Mouse (Mus musculus) kidney, embryonic 14.5 days (tissue): ENCODE results near the gene Capzb. TPM values are rescaled to one million over a fixed set of nuclear protein-coding genes. Genes with fewer than 3 reads are reported as not detected.

ENCODE experiments used
- ATAC-seq: fragments of 200-750 bp; cut with Nextera tagmentation; 2 replicates; pipeline ENCODE4 v1.8.0; 2017; ENCODE audit warnings: moderate number of reproducible peaks, mild to moderate bottlenecking, moderate TSS enrichment, moderate library complexity; ENCODE audit not compliant: low FRiP score, low TSS enrichment
- H3K27ac ChIP-seq: fragments of 300-500 bp; sonication (generic); 2 replicates; pipeline ENCODE4 v1.5.1; 2014; ENCODE audit warnings: low read depth, mild to moderate bottlenecking, low read length, moderate library complexity, mixed read lengths
- H3K27me3 ChIP-seq: fragments of 300-500 bp; sonication (generic); 2 replicates; pipeline ENCODE4 v1.6.1; 2014; ENCODE audit warnings: mild to moderate bottlenecking, low read length; ENCODE audit not compliant: control insufficient read depth, insufficient read depth
- H3K36me3 ChIP-seq: fragments of 300-500 bp; sonication (generic); 2 replicates; pipeline ENCODE4 v1.6.1; 2014; ENCODE audit warnings: low read length, mixed read lengths; ENCODE audit not compliant: control insufficient read depth, insufficient read depth
- H3K4me1 ChIP-seq: fragments of 300-500 bp; sonication (generic); 2 replicates; pipeline ENCODE4 v1.6.1; 2014; ENCODE audit warnings: low read length, mixed read lengths; ENCODE audit not compliant: control insufficient read depth, insufficient read depth
- H3K4me2 ChIP-seq: fragments of 300-500 bp; sonication (generic); replicated peaks from 2 replicates; pipeline ENCODE4 v1.6.1; 2014; ENCODE audit warnings: low read depth, mild to moderate bottlenecking, low read length
- H3K4me3 ChIP-seq: fragments of 300-500 bp; sonication (generic); 2 replicates; pipeline ENCODE4 v1.5.1; 2014; ENCODE audit warnings: mild to moderate bottlenecking, low read length
- H3K9ac ChIP-seq: fragments of 300-500 bp; sonication (generic); 2 replicates; pipeline ENCODE4 v1.6.1; 2014; ENCODE audit warnings: low read depth, mild to moderate bottlenecking, low read length, moderate library complexity
- H3K9me3 ChIP-seq: fragments of 300-500 bp; sonication (generic); 2 replicates; pipeline ENCODE4 v1.6.1; 2016; ENCODE audit warnings: low read length; ENCODE audit not compliant: control insufficient read depth
- WGBS: fragments of 180-500 bp; shearing (Covaris S2); extraction: QIAGEN DNeasy Blood & Tissue Kit; methylation state at CpG from one replicate; pipeline ENCODE4 v1.1.7; 2014; 5-methylcytosine and 5-hydroxymethylcytosine counted together
- polyA plus RNA-seq: library from polyadenylated mRNA; unstranded; fragments of >200 nt; fragmentation: Nextera tagmentation; extraction: Ambion mirVana; gene quantifications from 2 replicates; pipeline ENCODE4 v1.2.1, GENCODE M21; 2014

The Capzb gene
- polyA plus RNA-seq, 1 experiment from 2014 or later = 256 TPM

DNA sequence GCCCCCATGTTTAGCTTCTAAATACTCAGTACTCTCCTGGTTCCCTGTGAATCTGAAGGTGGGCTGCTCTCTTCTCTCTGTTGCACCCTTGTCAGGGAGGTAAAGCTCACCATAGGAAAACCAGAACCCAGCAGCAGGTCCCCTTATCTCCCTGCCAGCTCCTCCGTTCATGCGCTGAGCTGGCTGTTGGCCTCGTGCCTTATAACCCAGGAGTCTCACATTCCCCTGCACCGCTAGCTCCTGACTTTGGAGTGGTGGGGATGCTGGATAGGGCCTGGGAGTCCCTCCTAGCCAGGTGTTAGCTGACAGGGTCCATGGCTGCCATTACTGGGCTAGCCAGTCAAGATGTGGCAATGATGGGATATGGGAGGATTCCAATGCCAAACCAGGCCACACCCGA is 93.5 kb downstream of the Capzb start:
- Histone ChIP-seq H3K4me3 (no peak overlapping the region), H3K36me3 (peaks cover 58% of the 10 kb centered on the region), H3K27ac (no peak overlapping the region), H3K27me3 (no peaks in the 10 kb centered on the region), H3K9ac (no peak overlapping the region), H3K4me1 (peaks cover 26% of the 10 kb centered on the region), H3K4me2 (no peak overlapping the region), H3K9me3 (no peaks in the 10 kb centered on the region)
- ATAC-seq = no peak
- WGBS = 80% methylated on average over 5 of the region's 5 CpGs

DNA sequence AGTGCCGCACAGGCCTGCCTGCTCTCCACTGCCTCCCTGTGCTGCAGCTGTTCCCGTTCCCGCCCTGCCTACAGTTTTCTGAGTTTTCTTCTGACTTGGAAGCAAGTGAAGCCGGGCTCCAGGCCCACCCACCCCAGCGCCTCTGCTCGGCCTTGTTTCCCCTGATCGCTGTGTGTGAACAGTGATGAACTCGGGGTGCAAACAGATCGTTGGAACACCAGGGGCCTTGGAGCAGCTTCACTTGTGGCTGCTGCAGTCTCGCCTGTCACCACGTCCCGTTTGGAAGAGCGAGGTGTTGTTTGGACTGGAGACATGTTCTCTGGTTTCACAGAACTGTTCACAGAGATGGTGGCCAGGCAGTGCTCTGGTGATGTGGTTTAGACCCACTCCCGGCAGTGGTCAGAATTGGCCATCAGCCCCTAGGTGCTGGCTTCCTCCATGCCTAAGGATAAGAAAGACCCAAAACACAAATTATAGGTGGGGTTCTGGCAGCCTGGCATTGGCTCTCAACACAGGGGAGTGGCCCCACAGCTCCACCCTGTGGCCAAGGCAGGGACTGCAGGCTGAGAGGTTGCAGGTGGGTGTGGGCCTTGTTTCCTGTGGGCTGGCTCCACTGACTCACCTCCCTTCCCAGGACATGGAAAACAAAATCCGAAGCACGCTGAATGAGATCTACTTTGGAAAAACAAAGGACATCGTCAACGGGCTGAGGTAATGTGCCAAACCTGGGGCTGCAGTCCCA is 94.6 kb downstream of the Capzb start:
- Histone ChIP-seq H3K9me3 (no peaks in the 10 kb centered on the region), H3K27ac (no peak overlapping the region; the same call in 1 of the 2 replicates), H3K4me1 (peaks cover 18% of the 10 kb centered on the region), H3K9ac (no peak overlapping the region), H3K4me3 (no peak overlapping the region), H3K27me3 (no peaks in the 10 kb centered on the region), H3K36me3 (peaks cover 53% of the 10 kb centered on the region), H3K4me2 (no peak overlapping the region)
- 77% methylated on average over 18 of the region's 18 CpGs for WGBS
- ATAC-seq = no peak

DNA sequence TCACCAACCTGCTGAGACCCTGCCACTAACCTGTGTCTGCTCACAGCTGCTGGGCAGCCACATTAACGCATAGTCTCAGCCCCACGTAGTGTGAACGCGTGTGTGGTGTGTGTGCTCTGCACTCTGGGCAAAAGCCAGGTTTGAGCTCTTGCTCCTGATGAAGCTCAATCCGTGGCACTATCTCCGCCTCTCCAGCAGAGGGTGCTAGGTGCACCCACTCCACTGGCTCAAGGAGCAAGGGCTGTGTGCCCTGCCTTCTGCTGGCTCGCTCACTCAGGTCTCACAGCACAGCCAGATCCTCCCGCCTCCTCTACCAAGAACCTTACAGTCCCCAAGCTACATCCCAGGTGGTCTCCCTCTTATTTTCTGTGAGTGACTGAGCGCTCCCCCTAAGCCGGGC is 96.3 kb downstream of the Capzb start:
- Histone ChIP-seq H3K4me3 (no peak overlapping the region), H3K27ac (no peak overlapping the region), H3K9ac (no peak overlapping the region), H3K36me3 (peaks cover 48% of the 10 kb centered on the region), H3K4me2 (no peak overlapping the region), H3K9me3 (no peaks in the 10 kb centered on the region), H3K4me1 (peaks cover 4% of the 10 kb centered on the region; the same call in 1 of the 2 replicates), H3K27me3 (no peaks in the 10 kb centered on the region)
- ATAC-seq = no peak
- 65% methylated on average over 10 of the region's 10 CpGs for WGBS

DNA sequence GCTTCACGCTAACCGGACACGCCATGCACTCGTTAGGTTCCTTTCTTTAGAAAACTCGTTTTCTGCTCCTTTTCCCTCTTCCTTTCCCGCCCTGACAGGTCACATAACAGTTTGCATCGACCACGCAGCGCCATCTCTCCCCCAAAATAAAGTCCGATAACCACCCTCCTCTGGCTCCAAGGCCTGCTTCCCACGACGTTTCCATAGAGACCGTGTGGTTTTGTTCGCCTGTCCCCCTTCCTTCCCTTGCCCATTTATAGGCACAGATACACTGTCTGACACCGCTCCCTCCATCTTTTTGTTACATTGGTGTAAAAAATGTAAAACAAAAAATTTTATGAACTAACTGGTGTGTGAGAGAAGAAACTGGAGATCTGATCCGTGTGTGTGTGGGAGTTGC is 98.4 kb downstream of the Capzb start:
- H3K4me3 ChIP-seq = no peak overlapping the region
- no peak overlapping the region for H3K27ac ChIP-seq
- H3K36me3 ChIP-seq = peaks cover 48% of the 10 kb centered on the region
- no peak for ATAC-seq
- H3K4me2 ChIP-seq = no peak overlapping the region
- no peaks in the 10 kb centered on the region for H3K27me3 ChIP-seq
- no peak overlapping the region for H3K9ac ChIP-seq
- H3K9me3 ChIP-seq = no peaks in the 10 kb centered on the region
- H3K4me1 ChIP-seq = no peaks in the 10 kb centered on the region
- WGBS = 85% methylated on average over 16 of the region's 16 CpGs

GRCm38 (mm10) chr4:139292038-139292437 is 99.3 kb downstream of the Capzb start:
- H3K27ac ChIP-seq = no peak overlapping the region
- no peak overlapping the region for H3K4me2 ChIP-seq
- peaks cover 48% of the 10 kb centered on the region for H3K36me3 ChIP-seq
- no peak for ATAC-seq
- H3K4me1 ChIP-seq = no peaks in the 10 kb centered on the region
- 90% methylated on average over 5 of the region's 5 CpGs for WGBS
- H3K4me3 ChIP-seq = no peak overlapping the region
- no peaks in the 10 kb centered on the region for H3K27me3 ChIP-seq
- H3K9me3 ChIP-seq = no peaks in the 10 kb centered on the region
- no peak overlapping the region for H3K9ac ChIP-seq

DNA sequence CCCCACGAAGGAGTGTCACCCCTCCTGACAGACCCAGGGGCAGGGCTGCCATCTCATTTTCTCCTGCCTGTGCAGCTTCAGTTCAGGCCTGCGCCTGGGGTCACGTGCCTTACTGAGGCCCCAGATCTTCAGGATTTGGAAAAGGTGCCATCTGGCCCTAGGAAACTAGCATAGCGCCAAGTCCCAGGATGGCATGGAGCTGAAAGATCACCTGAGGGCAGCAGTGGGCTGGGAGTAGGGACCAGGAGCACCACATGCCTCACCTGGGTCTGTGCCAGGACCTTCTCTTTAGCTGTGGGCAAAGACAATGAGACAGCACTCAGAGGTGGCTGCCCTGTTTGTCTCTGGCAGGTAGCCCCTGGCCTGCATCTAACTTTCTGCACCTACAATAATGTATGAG is 104.9 kb downstream of the Capzb start:
- Histone ChIP-seq H3K27ac (no peak overlapping the region), H3K4me2 (no peak overlapping the region), H3K9ac (no peak overlapping the region), H3K4me3 (no peak overlapping the region), H3K36me3 (peaks cover 17% of the 10 kb centered on the region; the same call in 1 of the 2 replicates), H3K27me3 (no peaks in the 10 kb centered on the region), H3K9me3 (no peaks in the 10 kb centered on the region), H3K4me1 (no peaks in the 10 kb centered on the region)
- 86% methylated on average over 4 of the region's 4 CpGs for WGBS
- ATAC-seq = no peak

GRCm38 (mm10) chr4:139298671-139299366 is 106.1 kb downstream of the Capzb start:
- Histone ChIP-seq H3K4me1 (no peaks in the 10 kb centered on the region), H3K4me2 (no peak overlapping the region), H3K9me3 (no peaks in the 10 kb centered on the region), H3K36me3 (peaks cover 17% of the 10 kb centered on the region; the same call in 1 of the 2 replicates), H3K9ac (no peak overlapping the region), H3K27me3 (no peaks in the 10 kb centered on the region), H3K4me3 (no peak overlapping the region), H3K27ac (no peak overlapping the region)
- WGBS = 90% methylated on average over 12 of the region's 12 CpGs
- no peak for ATAC-seq

GRCm38 (mm10) chr4:139301780-139302179 is 109.1 kb downstream of the Capzb start:
- H3K36me3 ChIP-seq = peaks cover 17% of the 10 kb centered on the region; the same call in 1 of the 2 replicates
- WGBS = 92% methylated on average over 8 of the region's 8 CpGs

DNA sequence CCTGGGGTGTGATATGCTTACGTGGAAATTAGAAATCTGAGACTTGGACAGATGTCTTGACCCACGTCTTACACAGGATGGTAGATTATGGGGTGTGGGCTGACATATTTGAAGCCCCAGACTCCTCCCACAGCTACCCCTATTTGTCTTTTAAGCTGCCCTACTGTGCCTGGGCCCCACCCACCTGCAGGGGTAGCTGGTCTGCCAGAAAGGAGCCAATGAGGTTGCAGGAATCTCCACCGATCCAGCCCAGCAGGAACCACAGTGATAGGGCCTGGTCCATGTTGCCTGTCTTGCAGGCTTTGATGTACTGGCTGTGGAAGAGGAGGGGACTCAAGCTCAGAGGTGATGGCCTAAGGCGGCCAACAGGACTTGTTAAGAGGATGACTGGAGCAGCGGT is 109.5 kb downstream of the Capzb start:
- Histone ChIP-seq H3K27ac (no peak overlapping the region), H3K4me3 (no peak overlapping the region), H3K9ac (no peak overlapping the region), H3K4me1 (no peaks in the 10 kb centered on the region), H3K27me3 (no peaks in the 10 kb centered on the region), H3K4me2 (no peak overlapping the region), H3K9me3 (no peaks in the 10 kb centered on the region), H3K36me3 (peaks cover 17% of the 10 kb centered on the region; the same call in 1 of the 2 replicates)
- ATAC-seq = no peak
- 61% methylated on average over 5 of the region's 5 CpGs for WGBS

More at GRCm38 (mm10) chr4:139301780-139302179, 109.1 kb downstream of the Capzb start:
- Histone ChIP-seq H3K4me3 (no peak overlapping the region), H3K9ac (no peak overlapping the region), H3K27ac (no peak overlapping the region), H3K4me1 (no peaks in the 10 kb centered on the region), H3K4me2 (no peak overlapping the region), H3K9me3 (no peaks in the 10 kb centered on the region), H3K27me3 (no peaks in the 10 kb centered on the region)
- ATAC-seq = no peak
